Mouse (Mus musculus): Measurements from ENCODE around the gene 1810013L24Rik. TPM values are rescaled to one million over a fixed set of nuclear protein-coding genes. Genes with fewer than 3 reads are reported as not detected.

1810013L24Rik gene
- polyA plus RNA-seq (2017; shearing (Covaris generic)): 76.2 TPM

DNA sequence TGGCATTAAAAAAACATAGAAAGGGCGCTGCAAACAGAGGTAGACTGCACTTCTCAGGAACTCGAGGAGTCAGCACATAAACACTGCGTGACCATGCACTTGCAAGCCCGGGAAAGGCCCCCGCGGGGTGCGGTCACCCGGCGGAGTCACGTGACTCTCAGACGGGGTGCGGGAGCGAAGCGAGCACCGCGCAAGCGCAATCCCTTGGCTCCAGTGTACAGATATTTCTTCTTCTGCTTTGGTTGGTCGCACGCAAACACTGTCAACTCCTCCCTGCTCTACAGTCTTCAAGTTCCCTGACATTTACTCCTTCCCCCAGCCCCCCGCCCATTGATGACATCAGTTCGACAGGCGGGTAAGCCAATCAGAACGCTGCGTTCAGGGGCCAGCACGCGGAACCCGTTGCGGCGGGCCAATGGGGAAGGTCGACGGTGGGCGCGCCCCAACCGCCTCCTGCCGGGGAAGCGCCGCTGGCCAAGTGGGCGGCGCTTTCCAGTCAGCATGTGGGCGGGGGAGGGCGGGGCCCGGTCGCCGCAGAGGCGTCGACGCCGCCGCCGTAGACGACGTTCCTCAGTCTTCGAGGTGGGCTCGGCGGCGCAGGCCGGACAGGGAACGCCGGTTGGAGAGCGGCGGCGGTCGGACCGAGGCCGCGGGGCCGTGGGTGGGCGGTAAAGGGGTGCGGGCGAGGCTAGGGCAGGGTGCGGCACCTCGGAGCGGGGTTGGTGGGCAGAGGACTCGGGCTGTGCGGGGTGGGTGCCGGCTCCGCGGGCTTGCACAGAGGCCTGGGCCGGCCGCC, at the start of gene 1810013L24Rik:
1810013L24Rik (plus strand) TSS at position 537 of the 796 bp plus-strand sequence.

DNA sequence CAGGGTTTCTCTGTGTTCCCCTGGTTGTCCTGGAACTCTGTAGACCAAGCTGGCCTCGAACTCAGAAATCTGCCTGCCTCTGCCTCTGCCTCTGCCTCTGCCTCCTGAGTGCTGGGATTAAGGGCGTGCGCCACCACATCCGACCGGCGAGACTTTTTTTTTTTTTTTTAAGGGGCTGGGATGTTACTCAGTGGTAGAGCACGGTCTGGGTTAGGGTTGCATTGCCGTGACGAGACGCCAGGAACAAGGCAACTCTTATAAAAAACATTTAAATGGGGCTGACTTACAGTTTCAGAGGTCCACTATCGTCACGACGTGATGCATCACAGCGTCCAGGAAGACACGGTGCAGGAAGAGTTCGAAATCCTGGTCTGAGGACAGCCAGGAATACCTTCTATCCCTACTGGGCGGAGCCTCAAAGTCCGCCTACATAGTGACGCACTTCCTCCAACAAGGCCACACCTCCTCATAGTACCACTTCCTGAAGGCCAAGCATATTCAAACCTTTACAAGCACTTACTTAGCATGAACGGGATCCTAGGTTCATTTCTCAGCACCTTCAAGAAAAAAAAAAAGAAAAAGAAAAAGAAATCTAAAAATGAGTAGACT, 37.8 kb upstream of the 1810013L24Rik start, which contains the start of gene Usp7:
Usp7 (minus strand) TSS at position 360 of the 609 bp plus-strand sequence.

Other genes starting within 250 kb of the 1810013L24Rik start
- gene Pmm2, start 192.4 kb upstream of the 1810013L24Rik start, polyA plus RNA-seq (2017; shearing (Covaris generic)): 83.3 TPM
- gene Tmem186, start 192.4 kb upstream of the 1810013L24Rik start, polyA plus RNA-seq (2017; shearing (Covaris generic)): 12.8 TPM
- gene Carhsp1, start 157.9 kb upstream of the 1810013L24Rik start, polyA plus RNA-seq (2017; shearing (Covaris generic)): 45.8 TPM
- gene Gm5767, start 149.3 kb upstream of the 1810013L24Rik start, polyA plus RNA-seq (2017; shearing (Covaris generic)): not detected
- 137 TPM for gene Usp7, start 37.8 kb upstream of the 1810013L24Rik start, polyA plus RNA-seq (2017; shearing (Covaris generic))

Measured in effector memory CD4-positive, alpha-beta T cell, adult 7 months (primary cell).